Comparison of ENCODE assay signal across 8 mouse cellular contexts in the genomic region with DNA sequence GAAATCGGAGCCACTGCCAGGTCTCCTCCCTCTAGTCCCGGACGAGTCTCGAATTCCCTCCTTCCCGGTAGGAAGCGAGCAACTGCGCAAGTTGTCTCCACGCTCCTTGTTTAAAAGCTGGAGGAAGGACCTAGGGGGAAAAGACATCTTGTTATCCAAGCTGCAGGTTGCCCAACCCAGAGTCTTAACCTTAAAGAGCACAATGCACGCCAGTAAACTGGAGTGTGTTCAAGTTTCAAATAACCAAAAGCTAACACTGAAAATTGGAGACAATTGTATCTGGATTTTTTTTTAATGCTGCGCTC. TPM values are rescaled to one million over a fixed set of nuclear protein-coding genes. Genes with fewer than 3 reads are reported as not detected.
DNase-seq lines count a peak whose midpoint lies in the region; ATAC-seq and TF ChIP-seq lines count a peak whose summit lies in the region.

No protein-coding gene starts in this region.

- peaks cover 18% of the 10 kb centered on the region for H3K4me1 ChIP-seq in kidney, embryonic 14.5 days (ENCODE audit: control insufficient read depth, insufficient read depth, low read length)
- H3K4me1 ChIP-seq in cortical plate, adult 2 months (ENCODE audit: control insufficient read depth, insufficient read depth, low read length) = peaks cover 5% of the 10 kb centered on the region; the same call in 1 of the 2 replicates
- peaks cover 18% of the 10 kb centered on the region for H3K4me1 ChIP-seq in hindbrain, embryonic 16.5 days (ENCODE audit: control insufficient read depth, insufficient read depth, low read depth, low read length)
- H3K4me1 ChIP-seq in midbrain, embryonic 13.5 days (replicated peaks) = peaks cover 25% of the 10 kb centered on the region

- peak overlapping the region; percentile 14; the same call in 1 of the 2 replicates for H3K9ac ChIP-seq in kidney, embryonic 14.5 days (ENCODE audit: low read depth, low read length)
- peak overlapping the region; percentile 81 for H3K9ac ChIP-seq in hindbrain, embryonic 16.5 days (ENCODE audit: low read depth, low read length)
- H3K9ac ChIP-seq in midbrain, embryonic 13.5 days (replicated peaks) = peak overlapping the region; percentile 73

- 4% methylated on average over 10 of the region's 10 CpGs for WGBS in kidney, embryonic 14.5 days
- WGBS in hindbrain, embryonic 16.5 days = 7% methylated on average over 10 of the region's 10 CpGs
- 5% methylated on average over 10 of the region's 10 CpGs for WGBS in midbrain, embryonic 13.5 days

- DNase-seq in kidney, adult 11 months = no peak
- no peak for DNase-seq in adrenal gland, adult 18-20 months (ENCODE audit: low spot score in 2 of 2)
- DNase-seq in left cerebral cortex, adult 18-20 months (ENCODE audit: low spot score in 2 of 2) = no peak
- no peak for DNase-seq in cerebellum, postnatal 10 days

- H3K4me3 ChIP-seq in kidney, embryonic 14.5 days (ENCODE audit: low read length) = peak overlapping the region; percentile 74
- peak overlapping the region; percentile 65 for H3K4me3 ChIP-seq in cortical plate, adult 2 months (ENCODE audit: insufficient read depth, low read length)
- H3K4me3 ChIP-seq in hindbrain, embryonic 16.5 days (ENCODE audit: low read length) = peak overlapping the region; percentile 81
- H3K4me3 ChIP-seq in midbrain, embryonic 13.5 days (replicated peaks) = peak overlapping the region; percentile 75

- no peak for ATAC-seq in kidney, embryonic 14.5 days (ENCODE audit: low FRiP score, low TSS enrichment)
- no peak for ATAC-seq in hindbrain, embryonic 16.5 days
- ATAC-seq in midbrain, embryonic 13.5 days = no peak

- H3K27ac ChIP-seq in kidney, embryonic 14.5 days (ENCODE audit: low read depth, low read length) = peak overlapping the region; percentile 79; the same call in 1 of the 2 replicates
- no peak overlapping the region for H3K27ac ChIP-seq in cortical plate, adult 2 months (ENCODE audit: insufficient read depth, low read length)
- H3K27ac ChIP-seq in hindbrain, embryonic 16.5 days (ENCODE audit: low read depth, low read length) = peak overlapping the region; percentile 83
- peak overlapping the region; percentile 88 for H3K27ac ChIP-seq in midbrain, embryonic 13.5 days

- peaks cover 9% of the 10 kb centered on the region; the same call in 1 of the 2 replicates for H3K27me3 ChIP-seq in kidney, embryonic 14.5 days (ENCODE audit: control insufficient read depth, insufficient read depth, low read length)
- no peaks in the 10 kb centered on the region for H3K27me3 ChIP-seq in hindbrain, embryonic 16.5 days (replicated peaks; ENCODE audit: control insufficient read depth, insufficient read depth, low read length)
- H3K27me3 ChIP-seq in midbrain, embryonic 13.5 days = peaks cover 15% of the 10 kb centered on the region; the same call in 1 of the 2 replicates

- no peak for TF ChIP-seq CTCF in cortical plate, adult 2 months (IDR thresholded peaks at IDR 0.05; ENCODE audit: extremely low read depth, insufficient read depth, low read length)

- no peaks in the 10 kb centered on the region for H3K36me3 ChIP-seq in kidney, embryonic 14.5 days (ENCODE audit: control insufficient read depth, insufficient read depth, low read length)
- no peaks in the 10 kb centered on the region for H3K36me3 ChIP-seq in hindbrain, embryonic 16.5 days (ENCODE audit: control insufficient read depth, insufficient read depth, low read length)
- no peaks in the 10 kb centered on the region for H3K36me3 ChIP-seq in midbrain, embryonic 13.5 days

- H3K4me2 ChIP-seq in kidney, embryonic 14.5 days (replicated peaks; ENCODE audit: low read depth, low read length) = peak overlapping the region; percentile 94
- H3K4me2 ChIP-seq in hindbrain, embryonic 16.5 days (ENCODE audit: low read length) = peak overlapping the region; percentile 99
- H3K4me2 ChIP-seq in midbrain, embryonic 13.5 days (replicated peaks) = peak overlapping the region; percentile 88

- no peak for TF ChIP-seq POLR2A in cortical plate, adult 2 months (IDR thresholded peaks at IDR 0.05; ENCODE audit: extremely low read depth, insufficient read depth, low read length)

- no peaks in the 10 kb centered on the region for H3K9me3 ChIP-seq in kidney, embryonic 14.5 days (ENCODE audit: control insufficient read depth, low read length)
- no peaks in the 10 kb centered on the region for H3K9me3 ChIP-seq in hindbrain, embryonic 16.5 days (ENCODE audit: control insufficient read depth, low read length)
- H3K9me3 ChIP-seq in midbrain, embryonic 13.5 days = no peaks in the 10 kb centered on the region

RNA-seq across cellular contexts. Expression of gene Tbc1d8, which starts 0.3 kb away (rescaled TPM):
- 6.4 and 12.2 TPM in 2 replicates for polyA plus RNA-seq in kidney, embryonic 14.5 days (2014; fragmentation: Nextera tagmentation; extraction: Ambion mirVana)
- 15.1 and 20.3 TPM in 2 replicates for polyA plus RNA-seq in cortical plate, adult 2 months (2012; rRNA removed)
- 9.9 and 12.3 TPM in 2 replicates for polyA plus RNA-seq in hindbrain, embryonic 16.5 days (2015; fragmentation: Nextera tagmentation; extraction: Ambion mirVana)
- polyA plus RNA-seq in midbrain, embryonic 13.5 days (2015; fragmentation: Nextera tagmentation; extraction: Ambion mirVana) = 7.2 and 7.8 TPM in 2 replicates
- total RNA-seq in adrenal gland, adult 18-20 months (2021) = 10 to 100 TPM in 1 of 2 experiments, 1 to 10 TPM in 1; 7.6 to 14.6 TPM
- 10 to 100 TPM; 19.3 to 20.5 TPM for total RNA-seq in left cerebral cortex, adult 18-20 months (2021)

RNA-seq across cellular contexts. Expression of gene Cnot11, which starts 55.9 kb away (rescaled TPM):
- polyA plus RNA-seq in kidney, embryonic 14.5 days (2014; fragmentation: Nextera tagmentation; extraction: Ambion mirVana) = 30.0 and 36.2 TPM in 2 replicates
- 18.8 and 18.9 TPM in 2 replicates for polyA plus RNA-seq in cortical plate, adult 2 months (2012; rRNA removed)
- polyA plus RNA-seq in hindbrain, embryonic 16.5 days (2015; fragmentation: Nextera tagmentation; extraction: Ambion mirVana) = 11.3 and 11.4 TPM in 2 replicates
- polyA plus RNA-seq in midbrain, embryonic 13.5 days (2015; fragmentation: Nextera tagmentation; extraction: Ambion mirVana) = 13.4 and 16.4 TPM in 2 replicates
- total RNA-seq in adrenal gland, adult 18-20 months (2021) = 10 to 100 TPM; 15.3 to 16.7 TPM
- 10 to 100 TPM; 23.8 to 25.5 TPM for total RNA-seq in left cerebral cortex, adult 18-20 months (2021)

Comparison
In these comparisons a context has a peak if more than half of its experiments do, and no peak if none do; other contexts are left out.
1. H3K9ac ChIP-seq: peak in every context shown above with its lines; median percentile 81 in hindbrain, embryonic 16.5 days; 73 in midbrain, embryonic 13.5 days; 14 in kidney, embryonic 14.5 days.